Mouse (Mus musculus): ENCODE results near the gene Krt17.

- TF ChIP-seq CTCF (IDR thresholded peaks at IDR 0.05; ENCODE audit: extremely low read depth, insufficient read length, insufficient replicate concordance, low read depth, low read length), result no peak
- TF ChIP-seq POLR2A (IDR thresholded peaks at IDR 0.05; ENCODE audit: low read depth, low read length), result no peak
These were observed 1.8 kb downstream of the Krt17 start for GRCm38 (mm10) chr11:100259079-100259478.

All from small intestine, adult 2 months (tissue).